Mouse (Mus musculus): ENCODE data around the gene Iqschfp. TPM values are rescaled to one million over a fixed set of nuclear protein-coding genes. Genes with fewer than 3 reads are reported as not detected.

The Iqschfp gene
- polyA plus RNA-seq, 1 experiment = not detected

DNA sequence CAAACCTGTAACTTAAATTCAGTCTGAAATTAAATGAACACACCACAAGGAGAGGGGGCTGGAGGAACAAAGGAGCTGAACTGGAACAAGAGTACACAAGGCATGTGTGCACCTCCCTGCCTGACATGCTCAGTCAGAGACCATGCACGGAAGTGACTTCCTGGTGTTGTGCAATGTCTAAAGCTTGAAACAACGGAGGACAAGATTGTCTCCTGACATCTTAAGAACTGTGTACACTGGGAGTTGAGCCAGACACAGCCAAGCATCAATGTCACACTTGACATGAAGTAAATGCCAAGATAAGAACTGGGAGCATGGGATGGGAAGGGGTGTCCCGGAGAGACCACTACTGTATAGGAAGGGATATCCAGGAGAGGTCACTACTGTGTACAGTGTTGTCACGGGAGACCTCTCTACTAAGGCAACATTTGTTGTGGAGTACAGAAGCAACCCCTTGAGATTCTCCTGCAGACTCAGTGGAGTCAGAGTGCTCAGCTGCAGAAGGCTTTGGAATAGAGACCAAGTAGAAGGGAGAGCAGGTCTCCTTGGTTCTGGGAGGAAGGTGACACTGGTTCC is 663.1 kb downstream of the Iqschfp start:
- no peak for DNase-seq
- no peaks in the 10 kb centered on the region for H3K27me3 ChIP-seq (ENCODE audit: control insufficient read depth, insufficient read depth, low read length)
- TF ChIP-seq POLR2A (IDR thresholded peaks at IDR 0.05; ENCODE audit: control insufficient read depth, extremely low read depth, insufficient read depth, low read length, poor library complexity) (no peak), CTCF (IDR thresholded peaks at IDR 0.05; ENCODE audit: borderline replicate concordance, control insufficient read depth, extremely low read depth, insufficient read depth, low read length, poor library complexity) (no peak)
- H3K36me3 ChIP-seq (ENCODE audit: control insufficient read depth, insufficient read depth, low read length) = no peaks in the 10 kb centered on the region
- H3K27ac ChIP-seq (ENCODE audit: control insufficient read depth, insufficient read depth, low read length) = no peak overlapping the region
- H3K4me1 ChIP-seq (replicated peaks; ENCODE audit: control insufficient read depth, insufficient read depth, low read length) = no peaks in the 10 kb centered on the region
- 74% methylated on average over 4 of the region's 4 CpGs for WGBS
- H3K4me3 ChIP-seq (ENCODE audit: control insufficient read depth, insufficient read depth, low read length) = no peak overlapping the region

- Histone ChIP-seq H3K27ac (ENCODE audit: control insufficient read depth, insufficient read depth, low read length) (no peak overlapping the region), H3K36me3 (ENCODE audit: control insufficient read depth, insufficient read depth, low read length) (no peaks in the 10 kb centered on the region), H3K4me1 (replicated peaks; ENCODE audit: control insufficient read depth, insufficient read depth, low read length) (no peaks in the 10 kb centered on the region), H3K4me3 (ENCODE audit: control insufficient read depth, insufficient read depth, low read length) (no peak overlapping the region), H3K27me3 (ENCODE audit: control insufficient read depth, insufficient read depth, low read length) (no peaks in the 10 kb centered on the region)
- WGBS = 88% methylated on average over 9 of the region's 9 CpGs
- DNase-seq = no peak
- TF ChIP-seq POLR2A (IDR thresholded peaks at IDR 0.05; ENCODE audit: control insufficient read depth, extremely low read depth, insufficient read depth, low read length, poor library complexity) (no peak), CTCF (IDR thresholded peaks at IDR 0.05; ENCODE audit: borderline replicate concordance, control insufficient read depth, extremely low read depth, insufficient read depth, low read length, poor library complexity) (no peak)
Observed at GRCm38 (mm10) chr3:68556891-68557290, 664.9 kb downstream of the Iqschfp start.

GRCm38 (mm10) chr3:68558744-68559143 is 666.7 kb downstream of the Iqschfp start:
- DNase-seq = no peak
- no peak overlapping the region for H3K4me3 ChIP-seq (ENCODE audit: control insufficient read depth, insufficient read depth, low read length)
- H3K27ac ChIP-seq (ENCODE audit: control insufficient read depth, insufficient read depth, low read length) = no peak overlapping the region
- H3K27me3 ChIP-seq (ENCODE audit: control insufficient read depth, insufficient read depth, low read length) = no peaks in the 10 kb centered on the region
- no peaks in the 10 kb centered on the region for H3K36me3 ChIP-seq (ENCODE audit: control insufficient read depth, insufficient read depth, low read length)
- H3K4me1 ChIP-seq (replicated peaks; ENCODE audit: control insufficient read depth, insufficient read depth, low read length) = no peaks in the 10 kb centered on the region
- 89% methylated on average over 6 of the region's 6 CpGs for WGBS
- TF ChIP-seq CTCF (IDR thresholded peaks at IDR 0.05; ENCODE audit: borderline replicate concordance, control insufficient read depth, extremely low read depth, insufficient read depth, low read length, poor library complexity) = no peak
- no peak for TF ChIP-seq POLR2A (IDR thresholded peaks at IDR 0.05; ENCODE audit: control insufficient read depth, extremely low read depth, insufficient read depth, low read length, poor library complexity)

GRCm38 (mm10) chr3:68560057-68560456 is 668.0 kb downstream of the Iqschfp start:
- no peak for DNase-seq
- no peaks in the 10 kb centered on the region for H3K27me3 ChIP-seq (ENCODE audit: control insufficient read depth, insufficient read depth, low read length)
- WGBS = 83% methylated on average over 5 of the region's 5 CpGs
- H3K36me3 ChIP-seq (ENCODE audit: control insufficient read depth, insufficient read depth, low read length) = no peaks in the 10 kb centered on the region
- no peak overlapping the region for H3K27ac ChIP-seq (ENCODE audit: control insufficient read depth, insufficient read depth, low read length)
- no peak for TF ChIP-seq POLR2A (IDR thresholded peaks at IDR 0.05; ENCODE audit: control insufficient read depth, extremely low read depth, insufficient read depth, low read length, poor library complexity)
- no peaks in the 10 kb centered on the region for H3K4me1 ChIP-seq (replicated peaks; ENCODE audit: control insufficient read depth, insufficient read depth, low read length)
- no peak overlapping the region for H3K4me3 ChIP-seq (ENCODE audit: control insufficient read depth, insufficient read depth, low read length)

DNA sequence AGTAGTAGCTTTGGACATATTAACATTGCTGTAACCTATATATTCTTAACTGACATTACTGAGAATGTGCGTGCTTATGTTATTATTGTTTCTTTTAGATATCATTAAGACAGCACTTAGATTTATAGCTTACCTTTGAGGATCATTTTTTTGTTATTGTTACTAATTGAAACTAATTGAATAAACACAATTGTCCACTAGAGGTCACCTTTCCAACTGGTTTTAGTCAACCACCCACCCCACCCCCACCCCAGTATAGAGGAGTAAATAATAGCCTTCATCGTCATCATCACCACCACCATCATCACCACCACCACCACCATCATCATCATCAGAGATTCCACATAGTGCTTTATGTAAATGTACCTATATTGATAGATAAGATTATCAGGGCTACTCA is 670.8 kb downstream of the Iqschfp start:
- DNase-seq = no peak
- no peaks in the 10 kb centered on the region for H3K36me3 ChIP-seq (ENCODE audit: control insufficient read depth, insufficient read depth, low read length)
- no peak overlapping the region for H3K4me3 ChIP-seq (ENCODE audit: control insufficient read depth, insufficient read depth, low read length)
- TF ChIP-seq POLR2A (IDR thresholded peaks at IDR 0.05; ENCODE audit: control insufficient read depth, extremely low read depth, insufficient read depth, low read length, poor library complexity) = no peak
- no peak for TF ChIP-seq CTCF (IDR thresholded peaks at IDR 0.05; ENCODE audit: borderline replicate concordance, control insufficient read depth, extremely low read depth, insufficient read depth, low read length, poor library complexity)
- H3K4me1 ChIP-seq (replicated peaks; ENCODE audit: control insufficient read depth, insufficient read depth, low read length) = no peaks in the 10 kb centered on the region
- WGBS = 93% methylated on average over 2 of the region's 2 CpGs
- H3K27ac ChIP-seq (ENCODE audit: control insufficient read depth, insufficient read depth, low read length) = no peak overlapping the region
- H3K27me3 ChIP-seq (ENCODE audit: control insufficient read depth, insufficient read depth, low read length) = no peaks in the 10 kb centered on the region

- DNase-seq = no peak
- Histone ChIP-seq H3K27ac (ENCODE audit: control insufficient read depth, insufficient read depth, low read length) (no peak overlapping the region), H3K36me3 (ENCODE audit: control insufficient read depth, insufficient read depth, low read length) (no peaks in the 10 kb centered on the region), H3K4me1 (replicated peaks; ENCODE audit: control insufficient read depth, insufficient read depth, low read length) (no peaks in the 10 kb centered on the region), H3K4me3 (ENCODE audit: control insufficient read depth, insufficient read depth, low read length) (no peak overlapping the region), H3K27me3 (ENCODE audit: control insufficient read depth, insufficient read depth, low read length) (no peaks in the 10 kb centered on the region)
- TF ChIP-seq POLR2A (IDR thresholded peaks at IDR 0.05; ENCODE audit: control insufficient read depth, extremely low read depth, insufficient read depth, low read length, poor library complexity) (no peak), CTCF (IDR thresholded peaks at IDR 0.05; ENCODE audit: borderline replicate concordance, control insufficient read depth, extremely low read depth, insufficient read depth, low read length, poor library complexity) (no peak)
- WGBS = 41% methylated on average over 8 of the region's 8 CpGs
Observed at GRCm38 (mm10) chr3:68563922-68564321, 671.9 kb downstream of the Iqschfp start.

All from thymus, adult 2 months (tissue).